Mouse (Mus musculus): ENCODE results near the gene Hbs1l.

DNA sequence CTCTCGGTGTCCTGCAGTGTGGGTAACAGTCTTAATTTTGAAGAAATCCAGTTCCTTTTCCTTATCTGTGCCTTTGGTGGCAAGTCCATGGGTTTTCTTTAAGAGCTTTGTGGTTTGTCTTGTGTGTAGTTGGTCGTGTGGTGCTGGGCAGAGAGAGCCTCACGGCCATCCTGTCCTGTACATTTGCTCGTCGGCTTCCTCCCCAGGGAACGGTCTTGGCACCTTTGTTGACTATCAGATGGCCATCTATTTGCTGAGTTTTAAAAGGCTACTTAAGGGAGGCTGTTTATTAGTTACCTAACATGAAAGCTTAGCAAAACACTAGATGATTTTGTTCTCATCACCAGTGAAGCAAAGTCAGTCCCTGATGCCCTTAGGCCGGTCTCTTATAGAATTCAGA is 66.1 kb downstream of the Hbs1l start:
- TF ChIP-seq CTCF (IDR thresholded peaks at IDR 0.05; ENCODE audit: low read depth), result no peak
- TF ChIP-seq EP300 (optimal IDR thresholded peaks at IDR 0.05), result no peak
